Mouse (Mus musculus) spleen, postnatal 4 days (tissue): Measurements from ENCODE around the gene Hcrtr2.

Experiments
- DNase-seq, 2 experiments: peaks; one replicate each; pipeline ENCODE4 v3.0.0; 2022; ENCODE audit warnings: low spot score in 2 of 2

The Hcrtr2 gene

GRCm38 (mm10) chr9:76235945-76236503 is 87.6 kb downstream of the Hcrtr2 start:
- peak; percentile 22 to 65 for DNase-seq

GRCm38 (mm10) chr9:76234899-76235298 is 88.8 kb downstream of the Hcrtr2 start:
- no peak for DNase-seq

GRCm38 (mm10) chr9:76230400-76230799 is 93.3 kb downstream of the Hcrtr2 start:
- no peak for DNase-seq

- no peak for DNase-seq
Observed at GRCm38 (mm10) chr9:76217178-76217975, 106.3 kb downstream of the Hcrtr2 start.

- DNase-seq: no peak
Observed at GRCm38 (mm10) chr9:76214678-76215077, 109.0 kb downstream of the Hcrtr2 start.

GRCm38 (mm10) chr9:76213557-76213956 is 110.1 kb downstream of the Hcrtr2 start, which contains the start of gene Gfral:
Gene Gfral, minus strand, starts transcription at chr9:76213657.
- no peak for DNase-seq

- no peak for DNase-seq
Observed at GRCm38 (mm10) chr9:76196917-76197316, 126.7 kb downstream of the Hcrtr2 start.

- DNase-seq: no peak
Observed at GRCm38 (mm10) chr9:76179221-76179620, 144.4 kb downstream of the Hcrtr2 start.
